In the genomic region with DNA sequence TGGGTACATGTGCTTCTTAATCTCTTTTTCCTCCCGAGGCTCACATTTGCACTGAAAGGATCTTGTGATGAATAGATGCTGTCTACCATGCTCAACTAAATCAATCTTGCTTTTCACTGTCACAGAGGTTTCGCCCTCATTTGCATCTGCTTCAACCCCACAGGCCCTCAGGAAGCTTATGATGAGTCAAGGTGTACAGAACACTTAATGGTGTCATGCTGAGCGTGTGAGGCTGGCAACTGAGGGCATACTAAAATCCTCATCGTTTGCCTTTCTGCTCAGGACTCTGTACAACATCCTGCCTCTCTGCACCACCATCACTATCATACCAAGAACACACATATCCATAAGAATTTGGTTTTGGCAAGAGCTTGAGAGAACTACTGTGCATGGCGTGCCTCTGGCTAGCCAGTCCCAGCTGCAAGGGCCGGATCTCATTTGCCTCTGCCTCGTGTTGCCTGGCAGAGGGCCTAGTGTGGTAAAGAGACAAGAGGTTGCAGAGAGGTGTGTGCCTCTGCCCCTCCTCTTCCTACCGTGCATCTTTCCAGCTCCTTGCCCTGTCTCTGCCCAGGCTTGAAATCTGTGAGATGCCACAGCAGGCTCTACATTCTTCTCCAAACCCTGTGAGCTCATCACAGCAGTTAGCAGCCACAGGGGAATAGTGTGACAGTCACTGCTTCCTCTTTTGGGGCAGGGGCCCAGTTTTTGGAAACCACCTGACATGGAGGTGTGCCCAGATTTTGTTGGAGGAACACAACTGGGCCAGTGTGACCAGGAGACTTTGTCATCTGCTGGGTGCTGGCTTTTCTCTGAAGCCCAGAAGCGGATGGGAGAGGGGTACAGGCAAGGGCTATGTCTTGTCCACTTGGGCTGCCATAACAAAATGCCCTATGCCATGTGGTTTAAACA, we compare ENCODE assay signal across 18 mouse cellular contexts. TPM values are rescaled to one million over a fixed set of nuclear protein-coding genes. Genes with fewer than 3 reads are reported as not detected.
A peak's percentile ranks its signal among the peaks of the same experiment; 100 is the strongest.
DNase-seq lines count a peak whose midpoint lies in the region; ATAC-seq and TF ChIP-seq lines count a peak whose summit lies in the region.
"Had no signal": no experiment of that assay in that cellular context is flagged by ENCODE, and none has a peak within 500 bp of the region (broad histone marks: within the 10 kb centered on the region; RNA-seq: fewer than 3 reads in every experiment).

No protein-coding gene starts in this region.

- H3K79me2 ChIP-seq in CH12.LX (replicated peaks; ENCODE audit: control insufficient read depth, extremely low read depth, insufficient read depth, poor library complexity, severe bottlenecking), result peaks cover 41% of the 10 kb centered on the region
- peaks cover 35% of the 10 kb centered on the region for H3K79me2 ChIP-seq in macrophage (ENCODE audit: inconsistent target)

- 0 out of 2 replicates have a peak, but pooled peaks cover 6% of the 10 kb centered on the region for H3K27me3 ChIP-seq in heart, embryonic 10.5 days (ENCODE audit: insufficient read depth, poor library complexity, severe bottlenecking)
- no peaks in the 10 kb centered on the region for H3K27me3 ChIP-seq in CH12.LX (replicated peaks)
- no peaks in the 10 kb centered on the region for H3K27me3 ChIP-seq in spleen, adult 2 months (ENCODE audit: control insufficient read depth, insufficient read depth, low read length)
- no peaks in the 10 kb centered on the region; the same call in 1 of the 2 replicates for H3K27me3 ChIP-seq in hindbrain, embryonic 16.5 days (replicated peaks; ENCODE audit: control insufficient read depth, insufficient read depth, low read length)
- H3K27me3 ChIP-seq: kidney, embryonic 15.5 days; limb, embryonic 12.5 days; liver, embryonic 15.5 days; midbrain, embryonic 12.5 days had no signal

- in situ Hi-C loops in CH12.LX (cut with MboI; ENCODE audit: low pct_ligation_motif_present, low pct_unique_long_range_greater_than_20kb, low sequenced_read_pairs), result loop anchor here (5.0 kb wide), 1 partner anchor 55 kb away; no protein-coding TSS in a partner anchor

- no peak overlapping the region for H3K4me3 ChIP-seq in heart, embryonic 10.5 days
- peak overlapping the region; percentile 47 to 93 (median 67) for H3K4me3 ChIP-seq in CH12.LX (replicated peaks in 1 of 3; ENCODE audit: low read depth in 2 of 3, low read length in 2 of 3, poor library complexity in 1 of 3)
- H3K4me3 ChIP-seq in macrophage (ENCODE audit: inconsistent target), result no peak overlapping the region
- peak overlapping the region; percentile 12; the same call in 1 of the 2 replicates for H3K4me3 ChIP-seq in spleen, adult 2 months (ENCODE audit: extremely low read depth, insufficient read depth, insufficient read length)
- H3K4me3 ChIP-seq in hindbrain, embryonic 16.5 days (ENCODE audit: low read length), result no peak overlapping the region
- H3K4me3 ChIP-seq: heart, embryonic 12.5 days; kidney, embryonic 15.5 days; layer of hippocampus, adult 2 months; limb, embryonic 12.5 days; liver, embryonic 15.5 days; midbrain, embryonic 12.5 days had no signal

- peaks cover 13% of the 10 kb centered on the region; the same call in 1 of the 2 replicates for H3K4me1 ChIP-seq in heart, embryonic 10.5 days
- H3K4me1 ChIP-seq in CH12.LX (ENCODE audit: control insufficient read depth in 1 of 2, insufficient read depth in 2 of 2), result peaks cover 33 to 73% of the 10 kb centered on the region in 2 experiments
- H3K4me1 ChIP-seq in spleen, adult 2 months (ENCODE audit: control insufficient read depth, insufficient read depth, insufficient read length), result peaks cover 36% of the 10 kb centered on the region; the same call in 1 of the 2 replicates
- no peaks in the 10 kb centered on the region for H3K4me1 ChIP-seq in hindbrain, embryonic 16.5 days (ENCODE audit: control insufficient read depth, insufficient read depth, low read depth, low read length)
- H3K4me1 ChIP-seq: heart, embryonic 12.5 days; kidney, embryonic 15.5 days; limb, embryonic 12.5 days had no signal

- peak overlapping the region; percentile 96 for H3K9ac ChIP-seq in CH12.LX (ENCODE audit: insufficient read depth, low read depth)
- no peak overlapping the region for H3K9ac ChIP-seq in hindbrain, embryonic 16.5 days (ENCODE audit: low read depth, low read length)
- H3K9ac ChIP-seq: heart, embryonic 12.5 days; kidney, embryonic 15.5 days; limb, embryonic 12.5 days; liver, embryonic 15.5 days; midbrain, embryonic 12.5 days had no signal

- DNase-seq in heart, adult 11 months, result peak; percentile 93
- DNase-seq in heart, embryonic 10.5 days (ENCODE audit: low spot score), result no peak
- peak; percentile 97 for DNase-seq in CH12.LX (ENCODE audit: extremely low read depth)
- peak; percentile 72 to 84 for DNase-seq in spleen, adult 2 months (ENCODE audit: low read depth in 1 of 2, low spot score in 2 of 2)
- no peak for DNase-seq in thymus, postnatal 0 days (ENCODE audit: low spot score)
- DNase-seq in cerebellum, adult 9-11 months, result no peak
- DNase-seq: cerebellum, adult 18-20 months; gastrocnemius, postnatal 25 days; heart, postnatal 4 days; right cerebral cortex, postnatal 14 days had no signal

- dilution Hi-C loops in CH12.LX (cut with MboI; ENCODE audit: extremely low pct_ligation_motif_present, extremely low pct_unique_long_range_greater_than_20kb, low sequenced_read_pairs), result no loop called here

- TF ChIP-seq POLR2A in CH12.LX (IDR thresholded peaks at IDR 0.05; ENCODE audit: low read depth, low read length), result peak; percentile 50
- TF ChIP-seq POLR2A in spleen, adult 2 months (IDR thresholded peaks at IDR 0.05; ENCODE audit: low read depth, low read length), result no peak; the same call in 1 of the 2 replicates

- ATAC-seq in hindbrain, embryonic 16.5 days, result no peak

- H3K4me2 ChIP-seq in CH12.LX (ENCODE audit: insufficient read depth, low read depth, poor library complexity, severe bottlenecking), result peak overlapping the region; percentile 69
- H3K4me2 ChIP-seq in hindbrain, embryonic 16.5 days (ENCODE audit: low read length), result no peak overlapping the region
- H3K4me2 ChIP-seq: heart, embryonic 12.5 days; kidney, embryonic 15.5 days; limb, embryonic 12.5 days; liver, embryonic 15.5 days; midbrain, embryonic 12.5 days had no signal

- H3K36me3 ChIP-seq in heart, embryonic 10.5 days, result no peaks in the 10 kb centered on the region
- H3K36me3 ChIP-seq in CH12.LX (replicated peaks in 1 of 2; ENCODE audit: control insufficient read depth in 1 of 2, insufficient read depth in 1 of 2, low read length in 1 of 2) (peaks cover 14 to 18% of the 10 kb centered on the region in 2 experiments), macrophage (ENCODE audit: inconsistent target) (peaks cover 4% of the 10 kb centered on the region; the same call in 1 of the 2 replicates)
- peaks cover under 1% of the 10 kb centered on the region; the same call in 1 of the 2 replicates for H3K36me3 ChIP-seq in spleen, adult 2 months (ENCODE audit: control insufficient read depth, insufficient read depth, low read length)
- H3K36me3 ChIP-seq in hindbrain, embryonic 16.5 days (ENCODE audit: control insufficient read depth, insufficient read depth, low read length), result no peaks in the 10 kb centered on the region
- H3K36me3 ChIP-seq: heart, embryonic 12.5 days; kidney, embryonic 15.5 days; limb, embryonic 12.5 days; liver, embryonic 15.5 days; midbrain, embryonic 12.5 days had no signal

- TF ChIP-seq CTCF in CH12.LX (conservative IDR thresholded peaks at IDR 0.05 in 1 of 2, IDR thresholded peaks at IDR 0.05 in 1 of 2; ENCODE audit: low read depth in 2 of 2, low read length in 2 of 2), result no peak
- no peak for TF ChIP-seq CTCF in spleen, adult 2 months (IDR thresholded peaks at IDR 0.05; ENCODE audit: extremely low read depth, insufficient read depth, insufficient read length, insufficient replicate concordance)

- H3K9me3 ChIP-seq in heart, embryonic 10.5 days, result no peaks in the 10 kb centered on the region
- no peaks in the 10 kb centered on the region for H3K9me3 ChIP-seq in CH12.LX (replicated peaks; ENCODE audit: low read length)
- no peaks in the 10 kb centered on the region for H3K9me3 ChIP-seq in hindbrain, embryonic 16.5 days (ENCODE audit: control insufficient read depth, low read length)
- H3K9me3 ChIP-seq: heart, embryonic 12.5 days; kidney, embryonic 15.5 days; limb, embryonic 12.5 days; liver, embryonic 15.5 days; midbrain, embryonic 12.5 days had no signal

- no peak; the same call in none of the 2 replicates for TF ChIP-seq RAD21 in CH12.LX (IDR thresholded peaks at IDR 0.05; ENCODE audit: low read depth, low read length)

- TF ChIP-seq EP300 in CH12.LX (IDR thresholded peaks at IDR 0.05; ENCODE audit: low read length), result peak; percentile 94

- WGBS in heart, embryonic 10.5 days, result 73% methylated on average over 9 of the region's 9 CpGs
- 57% methylated on average over 9 of the region's 9 CpGs for WGBS in macrophage (ENCODE audit: missing documents)
- WGBS in spleen, adult 2 months, result 42% methylated on average over 9 of the region's 9 CpGs
- 64% methylated on average over 9 of the region's 9 CpGs for WGBS in hindbrain, embryonic 16.5 days

- H3K27ac ChIP-seq in heart, embryonic 10.5 days, result no peak overlapping the region
- H3K27ac ChIP-seq in CH12.LX (ENCODE audit: insufficient read depth, low read depth) (peak overlapping the region; percentile 100), macrophage (peak overlapping the region; percentile 48)
- H3K27ac ChIP-seq in spleen, adult 2 months (ENCODE audit: insufficient read depth, low read length), result peak overlapping the region; percentile 86
- H3K27ac ChIP-seq in hindbrain, embryonic 16.5 days (ENCODE audit: low read depth, low read length), result no peak overlapping the region
- H3K27ac ChIP-seq: kidney, embryonic 15.5 days; layer of hippocampus, adult 2 months; limb, embryonic 12.5 days; liver, embryonic 15.5 days; midbrain, embryonic 12.5 days had no signal

RNA-seq across cellular contexts. Expression of gene Snx20, which starts 1.4 kb away (rescaled TPM):
- polyA plus RNA-seq in heart, embryonic 10.5 days (2016; fragmentation: Nextera tagmentation; extraction: Ambion mirVana), result 0.59 and 1.3 TPM in 2 replicates
- total RNA-seq in CH12.LX (2012; rRNA removed), result 112 and 117 TPM in 2 replicates
- 69.1 and 69.9 TPM in 2 replicates for total RNA-seq in CH12.LX (2014; rRNA removed)
- polyA plus RNA-seq in CH12.LX (2012; ENCODE audit: insufficient read length, low read depth), result 93.1 and 105 TPM in 2 replicates
- 100 to 1,000 TPM in 18 of 26 experiments, 10 to 100 TPM in 8; 59.2 to 205 (median 116) TPM for total RNA-seq in macrophage (2018; cell fraction: chromatin; rRNA removed)
- 100 to 1,000 TPM in 8 of 26 experiments, 10 to 100 TPM in 18; 61.2 to 130 (median 81.0) TPM for total RNA-seq in macrophage (2018; cell fraction: cytosol; rRNA removed)
- total RNA-seq in macrophage (2018; cell fraction: nucleus; rRNA removed), result 100 to 1,000 TPM in 16 of 26 experiments, 10 to 100 TPM in 10; 69.4 to 210 (median 108) TPM
- 46.2 to 58.6 TPM (median 53.5 TPM) in 3 replicates for polyA plus RNA-seq in macrophage (2018)
- polyA plus RNA-seq in spleen, adult 2 months (2012; rRNA removed), result 63.8 and 113 TPM in 2 replicates
- polyA plus RNA-seq in hindbrain, embryonic 16.5 days (2015; fragmentation: Nextera tagmentation; extraction: Ambion mirVana), result 1.1 TPM in 2 replicates
- 14.2 and 14.5 TPM in 2 replicates for polyA plus RNA-seq in thymus, postnatal 0 days (2015; fragmentation: Nextera tagmentation; extraction: Ambion mirVana)

RNA-seq across cellular contexts. Expression of gene Nod2, which starts 9.8 kb away (rescaled TPM):
- 0.08 and 0.11 TPM in 2 replicates for polyA plus RNA-seq in heart, embryonic 10.5 days (2016; fragmentation: Nextera tagmentation; extraction: Ambion mirVana)
- total RNA-seq in CH12.LX (2012; rRNA removed) (10.9 and 11.7 TPM in 2 replicates), CH12.LX (2014; rRNA removed) (3.5 and 4.3 TPM in 2 replicates)
- polyA plus RNA-seq in CH12.LX (2012; ENCODE audit: insufficient read length, low read depth) (7.5 and 7.7 TPM in 2 replicates), macrophage (2018) (2.4 to 4.6 TPM (median 2.9 TPM) in 3 replicates)
- 100 to 1,000 TPM in 17 of 26 experiments, 10 to 100 TPM in 9; 26.8 to 294 (median 136) TPM for total RNA-seq in macrophage (2018; cell fraction: chromatin; rRNA removed)
- total RNA-seq in macrophage (2018; cell fraction: cytosol; rRNA removed), result 10 to 100 TPM in 14 of 26 experiments, 1 to 10 TPM in 12; 3.3 to 31.6 (median 11.4) TPM
- total RNA-seq in macrophage (2018; cell fraction: nucleus; rRNA removed), result 100 to 1,000 TPM in 10 of 26 experiments, 10 to 100 TPM in 16; 17.1 to 234 (median 86.3) TPM
- 3.2 and 3.7 TPM in 2 replicates for polyA plus RNA-seq in spleen, adult 2 months (2012; rRNA removed)
- 0.17 and 0.20 TPM in 2 replicates for polyA plus RNA-seq in hindbrain, embryonic 16.5 days (2015; fragmentation: Nextera tagmentation; extraction: Ambion mirVana)
- polyA plus RNA-seq in thymus, postnatal 0 days (2015; fragmentation: Nextera tagmentation; extraction: Ambion mirVana), result 0.21 and 0.22 TPM in 2 replicates

RNA-seq across cellular contexts. Expression of gene Cyld, which starts 59.5 kb away (rescaled TPM):
- 8.9 and 10.3 TPM in 2 replicates for polyA plus RNA-seq in heart, embryonic 10.5 days (2016; fragmentation: Nextera tagmentation; extraction: Ambion mirVana)
- total RNA-seq in CH12.LX (2012; rRNA removed) (19.4 and 20.2 TPM in 2 replicates), CH12.LX (2014; rRNA removed) (29.4 and 32.5 TPM in 2 replicates)
- polyA plus RNA-seq in CH12.LX (2012; ENCODE audit: insufficient read length, low read depth) (22.0 and 22.1 TPM in 2 replicates), macrophage (2018) (15.8 to 23.3 TPM (median 18.4 TPM) in 3 replicates)
- 100 to 1,000 TPM in 10 of 26 experiments, 10 to 100 TPM in 16; 36.7 to 122 (median 88.6) TPM for total RNA-seq in macrophage (2018; cell fraction: chromatin; rRNA removed)
- total RNA-seq in macrophage (2018; cell fraction: cytosol; rRNA removed), result 10 to 100 TPM; 24.5 to 41.6 (median 32.2) TPM
- 100 to 1,000 TPM in 2 of 26 experiments, 10 to 100 TPM in 24; 30.1 to 117 (median 61.3) TPM for total RNA-seq in macrophage (2018; cell fraction: nucleus; rRNA removed)
- polyA plus RNA-seq in spleen, adult 2 months (2012; rRNA removed), result 10.1 and 10.3 TPM in 2 replicates
- 13.6 and 15.1 TPM in 2 replicates for polyA plus RNA-seq in hindbrain, embryonic 16.5 days (2015; fragmentation: Nextera tagmentation; extraction: Ambion mirVana)
- polyA plus RNA-seq in thymus, postnatal 0 days (2015; fragmentation: Nextera tagmentation; extraction: Ambion mirVana), result 24.8 and 28.0 TPM in 2 replicates

Comparison
In these comparisons a context has a peak if more than half of its experiments do, and no peak if none do; other contexts are left out.
1. DNase-seq: peak in heart, adult 11 months (single experiment), CH12.LX (single experiment) and spleen, adult 2 months (2 of 2); none in heart, embryonic 10.5 days (single experiment), thymus, postnatal 0 days (single experiment) and cerebellum, adult 9-11 months (single experiment).
2. H3K27ac ChIP-seq: peak in CH12.LX (single experiment), macrophage (single experiment) and spleen, adult 2 months (single experiment); none in heart, embryonic 10.5 days (single experiment) and hindbrain, embryonic 16.5 days (single experiment).
3. H3K4me3 ChIP-seq: peak in CH12.LX (3 of 3) and spleen, adult 2 months (single experiment); none in heart, embryonic 10.5 days (single experiment), macrophage (single experiment) and hindbrain, embryonic 16.5 days (single experiment).